In the genomic region with DNA sequence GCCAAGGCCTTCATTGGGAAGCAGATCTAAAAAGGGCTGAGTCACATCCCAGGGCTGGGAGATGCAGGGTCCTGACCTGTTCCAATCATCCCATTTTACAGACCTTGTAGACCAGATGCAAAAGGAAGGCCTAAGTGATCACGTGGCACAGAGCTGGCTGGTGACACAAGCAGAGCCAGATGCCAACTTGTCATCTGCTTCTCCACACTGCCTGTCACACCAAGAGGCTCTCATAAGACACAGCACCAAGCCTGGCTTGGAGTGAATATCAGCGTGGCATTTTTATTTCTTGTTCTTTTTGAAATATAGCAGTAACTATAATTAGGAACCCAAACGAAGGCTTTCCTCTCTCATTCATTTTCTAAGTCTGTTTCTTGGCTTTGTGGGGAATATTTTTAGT, we compare ENCODE assay signal across 17 mouse cellular contexts. TPM values are rescaled to one million over a fixed set of nuclear protein-coding genes. Genes with fewer than 3 reads are reported as not detected.
DNase-seq lines count a peak whose midpoint lies in the region; ATAC-seq and TF ChIP-seq lines count a peak whose summit lies in the region.
"Had no signal": no experiment of that assay in that cellular context is flagged by ENCODE, and none has a peak within 500 bp of the region (broad histone marks: within the 10 kb centered on the region; RNA-seq: fewer than 3 reads in every experiment).

No protein-coding gene starts in this region.

- peaks cover 17% of the 10 kb centered on the region for H3K4me1 ChIP-seq in forebrain, embryonic 16.5 days (replicated peaks; ENCODE audit: control insufficient read depth, insufficient read depth, low read length)
- peaks cover 42% of the 10 kb centered on the region for H3K4me1 ChIP-seq in midbrain, embryonic 11.5 days (ENCODE audit: control insufficient read depth, insufficient read depth, low read length)

- no peak overlapping the region for H3K4me3 ChIP-seq in left cerebral cortex, adult 2 months
- H3K4me3 ChIP-seq in forebrain, embryonic 16.5 days (replicated peaks; ENCODE audit: low read length), result no peak overlapping the region
- no peak overlapping the region for H3K4me3 ChIP-seq in midbrain, embryonic 11.5 days (ENCODE audit: low read depth, low read length)
- H3K4me3 ChIP-seq: embryonic facial prominence, embryonic 10.5 days; heart, embryonic 12.5 days had no signal

- H3K4me2 ChIP-seq in forebrain, embryonic 16.5 days (ENCODE audit: low read length), result no peak overlapping the region
- no peak overlapping the region for H3K4me2 ChIP-seq in midbrain, embryonic 11.5 days
- H3K4me2 ChIP-seq: heart, embryonic 12.5 days had no signal

- ATAC-seq in forebrain, embryonic 16.5 days, result peak; percentile 55; the same call in 1 of the 2 replicates
- ATAC-seq in midbrain, embryonic 11.5 days (ENCODE audit: low FRiP score), result no peak
- ATAC-seq: CD4-positive, CD25-positive, alpha-beta regulatory T cell, adult 4 months had no signal

- no peak overlapping the region for H3K9ac ChIP-seq in forebrain, embryonic 16.5 days (replicated peaks; ENCODE audit: low read depth, low read length)
- H3K9ac ChIP-seq in midbrain, embryonic 11.5 days (ENCODE audit: low read length), result no peak overlapping the region
- H3K9ac ChIP-seq: heart, embryonic 12.5 days; liver, embryonic 14.5 days had no signal

- peak overlapping the region; percentile 60 for H3K27ac ChIP-seq in left cerebral cortex, adult 2 months
- H3K27ac ChIP-seq in forebrain, embryonic 16.5 days (ENCODE audit: low read length), result 0 out of 2 replicates have a peak overlapping the region, but pooled peaks have one; percentile 25
- H3K27ac ChIP-seq in midbrain, embryonic 11.5 days (ENCODE audit: low read depth, low read length), result 0 out of 2 replicates have a peak overlapping the region, but pooled peaks have one; percentile 7
- H3K27ac ChIP-seq: embryonic facial prominence, embryonic 10.5 days; liver, embryonic 14.5 days had no signal

- intact Hi-C loops in left cerebral cortex, adult 2 months (cut with DNase I), result no loop called here
- intact Hi-C loops in left cerebral cortex, postnatal 4 days (cut with DNase I), result no loop called here

- no peaks in the 10 kb centered on the region for H3K9me3 ChIP-seq in forebrain, embryonic 16.5 days (ENCODE audit: control insufficient read depth, low read length)
- H3K9me3 ChIP-seq in midbrain, embryonic 11.5 days (ENCODE audit: control insufficient read depth, low read length), result no peaks in the 10 kb centered on the region
- H3K9me3 ChIP-seq: embryonic facial prominence, embryonic 10.5 days; heart, embryonic 12.5 days had no signal

- DNase-seq in left cerebral cortex, adult 2 months (ENCODE audit: extremely low spot score in 1 of 2, low spot score in 2 of 2), result no peak
- DNase-seq in left cerebral cortex, postnatal 4 days, result no peak
- peak; percentile 22 for DNase-seq in R1 (ENCODE audit: low read depth, low spot score)
- no peak for DNase-seq in midbrain, embryonic 11.5 days (ENCODE audit: low spot score, missing footprints)
- no peak for DNase-seq in thymus, postnatal 10 days (ENCODE audit: low spot score in 2 of 2)
- DNase-seq in embryo, embryonic 10.5 days (ENCODE audit: low spot score), result no peak
- DNase-seq: cerebellum, adult 18-20 months; gastrocnemius, postnatal 14 days; kidney, adult 8-10 months; lung, postnatal 14 days; right cerebral cortex, postnatal 14 days; thymus, postnatal 25 days had no signal

- no peak for TF ChIP-seq CTCF in left cerebral cortex, adult 2 months (IDR thresholded peaks at IDR 0.05)

- 57% methylated on average over 3 of the region's 3 CpGs for WGBS in forebrain, embryonic 16.5 days
- WGBS in midbrain, embryonic 11.5 days, result 78% methylated on average over 3 of the region's 3 CpGs

- no peaks in the 10 kb centered on the region for H3K27me3 ChIP-seq in forebrain, embryonic 16.5 days (replicated peaks; ENCODE audit: control insufficient read depth, insufficient read depth, low read length)
- H3K27me3 ChIP-seq in midbrain, embryonic 11.5 days (ENCODE audit: control insufficient read depth, insufficient read depth, low read length), result no peaks in the 10 kb centered on the region
- H3K27me3 ChIP-seq: heart, embryonic 12.5 days had no signal

- H3K36me3 ChIP-seq in forebrain, embryonic 16.5 days (ENCODE audit: control insufficient read depth, insufficient read depth), result no peaks in the 10 kb centered on the region
- peaks cover 5% of the 10 kb centered on the region; the same call in 1 of the 2 replicates for H3K36me3 ChIP-seq in midbrain, embryonic 11.5 days (ENCODE audit: control insufficient read depth, insufficient read depth, low read length)

RNA-seq across cellular contexts. Expression of a gene that starts 52.3 kb away (rescaled TPM):
- 10 to 100 TPM; 43.0 to 44.6 TPM for total RNA-seq in left cerebral cortex, adult 2 months (2021)
- total RNA-seq in left cerebral cortex, postnatal 4 days (2021), result 10 to 100 TPM; 34.1 to 34.7 TPM
- polyA plus RNA-seq in forebrain, embryonic 16.5 days (2015; fragmentation: Nextera tagmentation; extraction: Ambion mirVana), result 22.8 and 23.7 TPM in 2 replicates
- 18.0 and 18.2 TPM in 2 replicates for polyA plus RNA-seq in midbrain, embryonic 11.5 days (2014; fragmentation: Nextera tagmentation; extraction: Ambion mirVana)

Comparison
In these comparisons a context has a peak if more than half of its experiments do, and no peak if none do; other contexts are left out.
1. H3K27ac ChIP-seq: peak in every context shown above with its lines; median percentile 60 in left cerebral cortex, adult 2 months; 25 in forebrain, embryonic 16.5 days; 7 in midbrain, embryonic 11.5 days.